ENCODE assay signal across 8 mouse cellular contexts in the genomic region with DNA sequence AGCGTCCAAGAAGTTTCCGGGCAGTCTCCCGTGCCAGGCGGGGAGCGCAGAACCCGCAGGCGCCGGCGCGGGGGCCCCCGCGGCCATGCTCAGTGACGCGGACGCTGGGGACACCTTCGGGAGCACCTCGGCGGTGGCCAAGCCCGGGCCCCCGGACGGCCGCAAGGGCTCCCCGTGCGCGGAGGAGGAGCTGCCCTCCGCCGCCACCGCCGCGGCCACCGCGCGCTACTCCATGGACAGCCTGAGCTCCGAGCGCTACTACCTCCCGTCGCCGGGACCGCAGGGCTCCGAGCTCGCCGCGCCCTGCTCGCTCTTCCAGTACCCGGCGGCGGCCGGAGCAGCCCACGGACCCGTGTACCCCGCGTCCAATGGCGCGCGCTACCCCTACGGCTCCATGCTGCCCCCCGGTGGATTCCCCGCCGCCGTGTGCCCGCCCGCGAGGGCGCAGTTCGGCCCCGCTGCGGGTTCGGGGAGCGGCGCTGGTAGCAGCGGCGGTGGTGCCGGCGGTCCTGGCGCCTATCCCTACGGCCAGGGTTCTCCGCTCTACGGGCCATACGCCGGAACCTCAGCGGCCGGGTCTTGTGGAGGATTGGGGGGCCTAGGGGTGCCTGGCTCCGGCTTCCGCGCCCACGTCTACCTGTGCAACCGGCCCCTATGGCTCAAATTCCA. TPM values are rescaled to one million over a fixed set of nuclear protein-coding genes. Genes with fewer than 3 reads are reported as not detected.
DNase-seq lines count a peak whose midpoint lies in the region; ATAC-seq and TF ChIP-seq lines count a peak whose summit lies in the region.

No protein-coding gene starts in this region.

- H3K27me3 ChIP-seq in spleen, adult 2 months (ENCODE audit: control insufficient read depth, insufficient read depth, low read length), result peaks cover 23% of the 10 kb centered on the region
- no peaks in the 10 kb centered on the region for H3K27me3 ChIP-seq in cerebellum, adult 2 months (ENCODE audit: control insufficient read depth, insufficient read depth, low read length)
- H3K27me3 ChIP-seq in heart, embryonic 14.5 days (ENCODE audit: control insufficient read depth, insufficient read depth, low read length), result peaks cover 85% of the 10 kb centered on the region
- H3K27me3 ChIP-seq in limb, embryonic 12.5 days, result peaks cover 92% of the 10 kb centered on the region
- H3K27me3 ChIP-seq in myocyte (ENCODE audit: control insufficient read depth, insufficient read depth, insufficient read length), result peaks cover 37% of the 10 kb centered on the region

- no peak overlapping the region for H3K27ac ChIP-seq in spleen, adult 2 months (ENCODE audit: insufficient read depth, low read length)
- H3K27ac ChIP-seq in cerebellum, adult 2 months (ENCODE audit: insufficient read depth, low read length), result peak overlapping the region; percentile 36; the same call in 1 of the 2 replicates
- no peak overlapping the region for H3K27ac ChIP-seq in heart, embryonic 14.5 days (replicated peaks in 1 of 2; ENCODE audit: control insufficient read depth in 1 of 2, insufficient read depth in 1 of 2, low read depth in 2 of 2, low read length in 2 of 2)
- H3K27ac ChIP-seq in limb, embryonic 12.5 days, result no peak overlapping the region

- ATAC-seq in heart, embryonic 14.5 days (ENCODE audit: insufficient number of reproducible peaks, insufficient read depth, low FRiP score, low read depth), result peak; percentile 39; the same call in 1 of the 2 replicates
- ATAC-seq in limb, embryonic 12.5 days (ENCODE audit: insufficient number of reproducible peaks, insufficient read depth, low FRiP score, low TSS enrichment, low read depth), result peak; percentile 54; the same call in 1 of the 2 replicates

- TF ChIP-seq POLR2A in spleen, adult 2 months (IDR thresholded peaks at IDR 0.05; ENCODE audit: low read depth, low read length), result no peak
- no peak for TF ChIP-seq POLR2A in cerebellum, adult 2 months (IDR thresholded peaks at IDR 0.05; ENCODE audit: borderline replicate concordance, insufficient read depth, low read length)
- no peak for TF ChIP-seq POLR2A in myocyte (IDR thresholded peaks at IDR 0.05; ENCODE audit: insufficient read length, low read depth)

- DNase-seq in spleen, adult 2 months (ENCODE audit: low read depth in 1 of 2, low spot score in 2 of 2), result no peak
- DNase-seq in spleen, adult 12 weeks (ENCODE audit: low spot score), result no peak
- peak; percentile 67 to 76 for DNase-seq in cerebellum, adult 2 months
- no peak for DNase-seq in layer of hippocampus, adult 18-20 months (ENCODE audit: low spot score in 2 of 2)
- DNase-seq in frontal cortex, postnatal 10 days (ENCODE audit: low spot score in 2 of 2), result no peak

- peak overlapping the region; percentile 39 for H3K9ac ChIP-seq in heart, embryonic 14.5 days (ENCODE audit: low read length)
- peak overlapping the region; percentile 47 for H3K9ac ChIP-seq in limb, embryonic 12.5 days (replicated peaks)

- H3ac ChIP-seq in myocyte (ENCODE audit: control insufficient read depth, insufficient read length), result no peak overlapping the region

- H3K36me3 ChIP-seq in spleen, adult 2 months (ENCODE audit: control insufficient read depth, insufficient read depth, low read length), result no peaks in the 10 kb centered on the region
- H3K36me3 ChIP-seq in heart, embryonic 14.5 days (ENCODE audit: control insufficient read depth, insufficient read depth, low read length), result no peaks in the 10 kb centered on the region
- no peaks in the 10 kb centered on the region for H3K36me3 ChIP-seq in limb, embryonic 12.5 days
- no peaks in the 10 kb centered on the region for H3K36me3 ChIP-seq in myocyte (ENCODE audit: control insufficient read depth, insufficient read depth)

- peak overlapping the region; percentile 84 for H3K4me2 ChIP-seq in heart, embryonic 14.5 days (ENCODE audit: low read length)
- H3K4me2 ChIP-seq in limb, embryonic 12.5 days, result peak overlapping the region; percentile 61
- peak overlapping the region; percentile 77 for H3K4me2 ChIP-seq in myocyte (ENCODE audit: low read depth)

- peak; percentile 6; the same call in 1 of the 2 replicates for TF ChIP-seq CTCF in spleen, adult 2 months (IDR thresholded peaks at IDR 0.05; ENCODE audit: extremely low read depth, insufficient read depth, insufficient read length, insufficient replicate concordance)
- TF ChIP-seq CTCF in cerebellum, adult 2 months (IDR thresholded peaks at IDR 0.05; ENCODE audit: borderline replicate concordance, insufficient read depth, low read depth, low read length), result peak; percentile 27; the same call in 1 of the 2 replicates

- H3K79me2 ChIP-seq in myocyte (ENCODE audit: control insufficient read depth, insufficient read depth), result no peaks in the 10 kb centered on the region

- peaks cover 4% of the 10 kb centered on the region for H3K4me1 ChIP-seq in spleen, adult 2 months (ENCODE audit: control insufficient read depth, insufficient read depth, insufficient read length)
- no peaks in the 10 kb centered on the region for H3K4me1 ChIP-seq in cerebellum, adult 2 months (ENCODE audit: control insufficient read depth, insufficient read depth, low read length)
- peaks cover 7 to 25% of the 10 kb centered on the region in 2 experiments; a peak in 3 of 4 replicates for H3K4me1 ChIP-seq in heart, embryonic 14.5 days (ENCODE audit: control insufficient read depth in 2 of 2, insufficient read depth in 2 of 2, low read length in 2 of 2)
- peaks cover 30% of the 10 kb centered on the region for H3K4me1 ChIP-seq in limb, embryonic 12.5 days (replicated peaks)

- H3K9me3 ChIP-seq in heart, embryonic 14.5 days (ENCODE audit: control insufficient read depth, low read length), result no peaks in the 10 kb centered on the region
- no peaks in the 10 kb centered on the region for H3K9me3 ChIP-seq in limb, embryonic 12.5 days

- peak overlapping the region; percentile 46; the same call in 1 of the 2 replicates for H3K4me3 ChIP-seq in spleen, adult 2 months (ENCODE audit: extremely low read depth, insufficient read depth, insufficient read length)
- peak overlapping the region; percentile 54 for H3K4me3 ChIP-seq in cerebellum, adult 2 months (replicated peaks; ENCODE audit: insufficient read depth, low read depth, low read length)
- H3K4me3 ChIP-seq in heart, embryonic 14.5 days (ENCODE audit: control insufficient read depth in 1 of 2, insufficient read depth in 1 of 2, low read depth in 1 of 2, low read length in 2 of 2), result peak overlapping the region; percentile 44 to 47
- peak overlapping the region; percentile 43 for H3K4me3 ChIP-seq in limb, embryonic 12.5 days (replicated peaks)
- no peak overlapping the region for H3K4me3 ChIP-seq in myocyte

- WGBS in spleen, adult 2 months, result 4% methylated on average over 82 of the region's 87 CpGs
- WGBS in cerebellum, adult 2 months, result 2% methylated on average over 87 of the region's 87 CpGs
- WGBS in heart, embryonic 14.5 days, result under 1% methylated on average over 77 of the region's 87 CpGs
- WGBS in limb, embryonic 12.5 days, result under 1% methylated on average over 62 of the region's 87 CpGs

TF ChIP-seq in myocyte, 11 proteins besides CTCF, POLR2A, EP300 and RAD21:
- TF ChIP-seq TCF12 (IDR thresholded peaks at IDR 0.05; ENCODE audit: insufficient read depth, poor library complexity, severe bottlenecking) (no peak), TCF3 (IDR thresholded peaks at IDR 0.05; ENCODE audit: insufficient read length, low read depth) (no peak), MYOG (IDR thresholded peaks at IDR 0.05; ENCODE audit: control insufficient read depth in 1 of 3, insufficient read depth in 1 of 3, insufficient read length in 2 of 3, low read depth in 2 of 3) (no peak), POLR2AphosphoS2 (IDR thresholded peaks at IDR 0.05; ENCODE audit: insufficient read length, low read depth) (no peak), MAX (IDR thresholded peaks at IDR 0.05; ENCODE audit: low read depth) (no peak), SRF (IDR thresholded peaks at IDR 0.05; ENCODE audit: control insufficient read depth, insufficient read length, low read depth) (no peak), REST (IDR thresholded peaks at IDR 0.05; ENCODE audit: insufficient read depth, insufficient read length) (no peak)

RNA-seq across cellular contexts. Expression of a gene that starts 1.0 kb away (rescaled TPM):
- 6.0 and 10.3 TPM in 2 replicates for polyA plus RNA-seq in spleen, adult 2 months (2012; rRNA removed)
- 6.0 and 6.9 TPM in 2 replicates for polyA plus RNA-seq in cerebellum, adult 2 months (2012; rRNA removed)
- polyA plus RNA-seq in heart, embryonic 14.5 days (2014; fragmentation: Nextera tagmentation; extraction: Ambion mirVana), result not detected in 2 replicates
- polyA plus RNA-seq in limb, embryonic 12.5 days (2016; fragmentation: Nextera tagmentation; extraction: Ambion mirVana), result 0.75 and 2.1 TPM in 2 replicates
- polyA plus RNA-seq in myocyte (2012; fragmentation: generic; extraction: Trizol), result 0.04 TPM
- total RNA-seq in layer of hippocampus, adult 18-20 months (2021), result under 1 TPM; 0.15 to 0.27 TPM

RNA-seq across cellular contexts. Expression of a gene that starts 27.1 kb away (rescaled TPM):
- polyA plus RNA-seq in spleen, adult 2 months (2012; rRNA removed), result 5.1 and 7.2 TPM in 2 replicates
- polyA plus RNA-seq in cerebellum, adult 2 months (2012; rRNA removed), result 61.5 and 65.7 TPM in 2 replicates
- polyA plus RNA-seq in heart, embryonic 14.5 days (2014; fragmentation: Nextera tagmentation; extraction: Ambion mirVana), result 61.0 and 64.0 TPM in 2 replicates
- polyA plus RNA-seq in limb, embryonic 12.5 days (2016; fragmentation: Nextera tagmentation; extraction: Ambion mirVana), result 62.4 and 68.5 TPM in 2 replicates
- 18.5 TPM for polyA plus RNA-seq in myocyte (2012; fragmentation: generic; extraction: Trizol)
- total RNA-seq in layer of hippocampus, adult 18-20 months (2021), result 10 to 100 TPM; 81.1 to 82.8 TPM

Comparison
In these comparisons a context has a peak if more than half of its experiments do, and no peak if none do; other contexts are left out.
1. DNase-seq: peak in cerebellum, adult 2 months (2 of 2); none in spleen, adult 2 months (0 of 2), spleen, adult 12 weeks (single experiment), layer of hippocampus, adult 18-20 months (0 of 2) and frontal cortex, postnatal 10 days (0 of 2).
2. Peak in every context shown above with its lines, with median percentiles within 50 percentile points of each other: H3K4me2 ChIP-seq.